Mouse (Mus musculus) intestine, embryonic 15.5 days (tissue): ENCODE results near the gene Gpr137b. TPM values are rescaled to one million over a fixed set of nuclear protein-coding genes. Genes with fewer than 3 reads are reported as not detected.
"Not testable (repeated sequence)": the region's sequence is repeated elsewhere in the genome, so short reads cannot be mapped to it uniquely, and the experiment has no call there.

ENCODE experiments used
- ATAC-seq: fragments of 200-750 bp; cut with Nextera tagmentation; 2 replicates; pipeline ENCODE4 v1.8.0; 2017; ENCODE audit warnings: moderate TSS enrichment, moderate library complexity
- H3K27ac ChIP-seq: fragments of 300-500 bp; sonication (generic); 2 replicates; pipeline ENCODE4 v1.5.1; 2015; ENCODE audit warnings: mild to moderate bottlenecking, inconsistent platforms
- H3K27me3 ChIP-seq: fragments of 300-500 bp; sonication (generic); replicated peaks from 2 replicates; pipeline ENCODE4 v1.6.1; 2015; ENCODE audit warnings: inconsistent platforms
- H3K36me3 ChIP-seq: fragments of 300-500 bp; sonication (generic); 2 replicates; pipeline ENCODE4 v1.6.1; 2015; ENCODE audit warnings: inconsistent platforms
- H3K4me1 ChIP-seq: fragments of 300-500 bp; sonication (generic); replicated peaks from 2 replicates; pipeline ENCODE4 v1.6.1; 2015; ENCODE audit warnings: inconsistent platforms
- H3K4me2 ChIP-seq: fragments of 300-500 bp; sonication (generic); replicated peaks from 2 replicates; pipeline ENCODE4 v1.6.1; 2015; ENCODE audit warnings: mild to moderate bottlenecking, inconsistent platforms
- H3K4me3 ChIP-seq: fragments of 300-500 bp; sonication (generic); replicated peaks from 2 replicates; pipeline ENCODE4 v1.5.1; 2015; ENCODE audit warnings: inconsistent platforms
- H3K9ac ChIP-seq: fragments of 300-500 bp; sonication (generic); 2 replicates; pipeline ENCODE4 v1.6.1; 2015; ENCODE audit warnings: inconsistent platforms
- H3K9me3 ChIP-seq: fragments of 300-500 bp; sonication (generic); 2 replicates; pipeline ENCODE4 v1.6.1; 2016; ENCODE audit warnings: inconsistent platforms
- WGBS: fragments of 180-500 bp; shearing (Covaris S2); methylation state at CpG from one replicate; pipeline ENCODE4 v1.1.7; 2015; 5-methylcytosine and 5-hydroxymethylcytosine counted together
- polyA plus RNA-seq: library from polyadenylated mRNA; unstranded; fragments of >200 nt; fragmentation: Nextera tagmentation; extraction: Ambion mirVana; gene quantifications from 2 replicates; pipeline ENCODE4 v1.2.1, GENCODE M21; 2015

Gene Gpr137b
- polyA plus RNA-seq, 1 experiment from 2014 or later: 6.0 TPM

- not testable (repeated sequence) for H3K4me2 ChIP-seq, ATAC-seq, H3K4me3 ChIP-seq, H3K36me3 ChIP-seq, H3K9me3 ChIP-seq, H3K4me1 ChIP-seq, H3K27ac ChIP-seq, H3K27me3 ChIP-seq, H3K9ac ChIP-seq
- WGBS: 83% methylated on average over 6 of the region's 6 CpGs
Measured at GRCm38 (mm10) chr13:13403839-13404238, 10.0 kb upstream of the Gpr137b start.

GRCm38 (mm10) chr13:13403366-13403765, 9.6 kb upstream of the Gpr137b start:
- not testable (repeated sequence) for H3K9ac ChIP-seq, H3K9me3 ChIP-seq, H3K4me3 ChIP-seq, H3K27ac ChIP-seq, H3K36me3 ChIP-seq, ATAC-seq, H3K4me2 ChIP-seq, H3K4me1 ChIP-seq, H3K27me3 ChIP-seq
- 81% methylated on average over 3 of the region's 3 CpGs for WGBS

- ATAC-seq, H3K9me3 ChIP-seq, H3K4me1 ChIP-seq, H3K4me3 ChIP-seq, H3K27me3 ChIP-seq, H3K36me3 ChIP-seq, H3K4me2 ChIP-seq, H3K9ac ChIP-seq, H3K27ac ChIP-seq: not testable (repeated sequence)
- 78% methylated on average over 5 of the region's 5 CpGs for WGBS
Measured at GRCm38 (mm10) chr13:13402818-13403217, 9.0 kb upstream of the Gpr137b start.

GRCm38 (mm10) chr13:13400851-13401250, 7.0 kb upstream of the Gpr137b start:
- H3K9ac ChIP-seq, H3K4me2 ChIP-seq, H3K4me3 ChIP-seq, H3K27me3 ChIP-seq, H3K27ac ChIP-seq, H3K9me3 ChIP-seq, H3K36me3 ChIP-seq, H3K4me1 ChIP-seq, ATAC-seq: not testable (repeated sequence)
- WGBS: 71% methylated on average over 3 of the region's 3 CpGs

GRCm38 (mm10) chr13:13394096-13394395, 232 bp upstream of the Gpr137b start:
- peak overlapping the region; percentile 62 for H3K4me2 ChIP-seq
- H3K9me3 ChIP-seq, H3K9ac ChIP-seq, H3K36me3 ChIP-seq, H3K4me1 ChIP-seq, H3K27me3 ChIP-seq, H3K27ac ChIP-seq: not testable (repeated sequence)
- ATAC-seq: peak; percentile 75
- peak overlapping the region; percentile 37 for H3K4me3 ChIP-seq
- WGBS: under 1% methylated on average over 15 of the region's 15 CpGs

GRCm38 (mm10) chr13:13378168-13378859, 15.5 kb downstream of the Gpr137b start:
- H3K4me3 ChIP-seq, H3K9me3 ChIP-seq, H3K27ac ChIP-seq, ATAC-seq, H3K36me3 ChIP-seq, H3K9ac ChIP-seq, H3K4me2 ChIP-seq, H3K4me1 ChIP-seq, H3K27me3 ChIP-seq: not testable (repeated sequence)
- 75% methylated on average over 1 of the region's 7 CpGs for WGBS

- no peak overlapping the region for H3K27ac ChIP-seq
- H3K4me3 ChIP-seq: no peak overlapping the region
- no peaks in the 10 kb centered on the region for H3K9me3 ChIP-seq
- no peak overlapping the region for H3K4me2 ChIP-seq
- H3K9ac ChIP-seq: no peak overlapping the region
- 69% methylated on average over 5 of the region's 5 CpGs for WGBS
- no peaks in the 10 kb centered on the region for H3K36me3 ChIP-seq
- H3K4me1 ChIP-seq: no peaks in the 10 kb centered on the region
- no peaks in the 10 kb centered on the region for H3K27me3 ChIP-seq
- no peak for ATAC-seq
Measured at GRCm38 (mm10) chr13:13377180-13377579, 16.6 kb downstream of the Gpr137b start.

- H3K4me3 ChIP-seq, H3K27ac ChIP-seq, H3K4me1 ChIP-seq, H3K27me3 ChIP-seq, H3K36me3 ChIP-seq, H3K4me2 ChIP-seq, H3K9ac ChIP-seq, H3K9me3 ChIP-seq: not testable (repeated sequence)
- ATAC-seq: 0 out of 2 replicates have a peak, but pooled peaks have one; percentile 28
- WGBS: 73% methylated on average over 6 of the region's 6 CpGs
Measured at GRCm38 (mm10) chr13:13373965-13374364, 19.8 kb downstream of the Gpr137b start.

GRCm38 (mm10) chr13:13371436-13371835, 22.4 kb downstream of the Gpr137b start:
- H3K4me2 ChIP-seq, H3K4me1 ChIP-seq, H3K9ac ChIP-seq, H3K9me3 ChIP-seq, H3K36me3 ChIP-seq, H3K4me3 ChIP-seq, ATAC-seq, H3K27me3 ChIP-seq, H3K27ac ChIP-seq: not testable (repeated sequence)
- 91% methylated on average over 7 of the region's 7 CpGs for WGBS

GRCm38 (mm10) chr13:13366371-13366770, 27.4 kb downstream of the Gpr137b start:
- not testable (repeated sequence) for H3K9me3 ChIP-seq, ATAC-seq, H3K4me2 ChIP-seq, H3K4me1 ChIP-seq, H3K36me3 ChIP-seq, H3K27me3 ChIP-seq, H3K4me3 ChIP-seq, H3K27ac ChIP-seq, H3K9ac ChIP-seq
- WGBS: 90% methylated on average over 2 of the region's 2 CpGs

- H3K4me2 ChIP-seq, H3K36me3 ChIP-seq, H3K27ac ChIP-seq, H3K27me3 ChIP-seq, H3K9me3 ChIP-seq, H3K9ac ChIP-seq, ATAC-seq, H3K4me1 ChIP-seq, H3K4me3 ChIP-seq: not testable (repeated sequence)
- WGBS: 93% methylated on average over 7 of the region's 7 CpGs
Measured at GRCm38 (mm10) chr13:13363536-13363935, 30.3 kb downstream of the Gpr137b start.

GRCm38 (mm10) chr13:13362261-13362660, 31.6 kb downstream of the Gpr137b start:
- not testable (repeated sequence) for H3K27me3 ChIP-seq, H3K9ac ChIP-seq, H3K36me3 ChIP-seq, H3K27ac ChIP-seq, H3K9me3 ChIP-seq, H3K4me2 ChIP-seq, H3K4me3 ChIP-seq, ATAC-seq, H3K4me1 ChIP-seq
- 97% methylated on average over 6 of the region's 6 CpGs for WGBS

- H3K9ac ChIP-seq, H3K4me1 ChIP-seq, H3K4me3 ChIP-seq, H3K4me2 ChIP-seq, H3K9me3 ChIP-seq, ATAC-seq, H3K27ac ChIP-seq, H3K27me3 ChIP-seq, H3K36me3 ChIP-seq: not testable (repeated sequence)
- WGBS: 77% methylated on average over 4 of the region's 4 CpGs
Measured at GRCm38 (mm10) chr13:13360045-13360444, 33.8 kb downstream of the Gpr137b start.
